Mouse (Mus musculus): ENCODE results near the gene Kcnip4. TPM values are rescaled to one million over a fixed set of nuclear protein-coding genes. Genes with fewer than 3 reads are reported as not detected.
A peak's percentile ranks its signal among the peaks of the same experiment; 100 is the strongest.

Kcnip4 gene
- polyA plus RNA-seq, 1 experiment from 2014 or later: 5.2 TPM

DNA sequence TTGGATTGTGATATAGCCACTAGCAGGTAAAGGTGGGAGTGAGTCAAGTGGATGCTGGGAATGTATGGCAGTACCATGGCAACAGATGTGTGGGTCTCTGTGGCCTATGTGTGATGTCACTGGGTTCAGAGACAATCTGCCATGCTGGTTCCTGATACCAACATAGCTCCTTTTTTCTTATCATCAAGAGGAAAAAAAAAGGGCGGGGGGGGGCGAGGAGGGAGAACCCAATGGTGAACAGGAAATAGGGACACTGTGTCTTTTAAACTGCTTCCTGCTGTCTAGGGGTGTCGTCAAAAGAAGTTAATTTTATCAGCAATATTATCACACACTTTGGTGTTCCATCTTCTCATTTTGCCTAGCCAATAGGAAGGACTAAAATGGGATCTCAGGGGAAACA, 1021.6 kb downstream of the Kcnip4 start:
- no peak overlapping the region for H3K27ac ChIP-seq (replicated peaks)
- H3K9me3 ChIP-seq: no peaks in the 10 kb centered on the region
- WGBS: 77% methylated on average over 3 of the region's 3 CpGs

DNA sequence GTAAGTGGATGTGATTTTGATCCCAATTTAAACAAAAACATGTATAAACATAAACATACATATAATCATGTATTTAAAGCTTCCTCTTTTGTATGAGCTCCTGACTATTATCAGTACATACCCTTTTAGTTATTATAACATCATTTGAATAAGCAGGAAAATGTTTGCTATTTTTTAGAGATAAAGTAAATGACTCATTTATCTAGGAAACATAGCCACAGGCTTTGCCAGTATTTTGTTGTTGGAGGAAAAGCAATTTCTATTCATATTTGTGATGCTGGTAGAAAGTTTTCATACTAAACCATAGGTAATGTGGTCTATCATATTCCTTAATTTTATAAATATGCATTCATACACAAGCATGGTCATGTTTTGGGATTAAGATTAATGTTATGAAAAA, 1022.3 kb downstream of the Kcnip4 start:
- no peak overlapping the region for H3K4me2 ChIP-seq (replicated peaks)
- H3K4me1 ChIP-seq: no peaks in the 10 kb centered on the region
- no peaks in the 10 kb centered on the region for H3K27me3 ChIP-seq
- H3K36me3 ChIP-seq: no peaks in the 10 kb centered on the region
- H3K27ac ChIP-seq (replicated peaks): no peak overlapping the region
- H3K9me3 ChIP-seq: no peaks in the 10 kb centered on the region
- H3K4me3 ChIP-seq: no peak overlapping the region
- no peak for ATAC-seq (replicated peaks)
- no peak overlapping the region for H3K9ac ChIP-seq (replicated peaks)

More for the DNA sequence above, 1021.6 kb downstream of the Kcnip4 start:
- H3K9ac ChIP-seq (replicated peaks): no peak overlapping the region
- no peak overlapping the region for H3K4me3 ChIP-seq
- no peak overlapping the region for H3K4me2 ChIP-seq (replicated peaks)
- no peaks in the 10 kb centered on the region for H3K36me3 ChIP-seq
- no peaks in the 10 kb centered on the region for H3K4me1 ChIP-seq
- no peak for ATAC-seq (replicated peaks)
- no peaks in the 10 kb centered on the region for H3K27me3 ChIP-seq

DNA sequence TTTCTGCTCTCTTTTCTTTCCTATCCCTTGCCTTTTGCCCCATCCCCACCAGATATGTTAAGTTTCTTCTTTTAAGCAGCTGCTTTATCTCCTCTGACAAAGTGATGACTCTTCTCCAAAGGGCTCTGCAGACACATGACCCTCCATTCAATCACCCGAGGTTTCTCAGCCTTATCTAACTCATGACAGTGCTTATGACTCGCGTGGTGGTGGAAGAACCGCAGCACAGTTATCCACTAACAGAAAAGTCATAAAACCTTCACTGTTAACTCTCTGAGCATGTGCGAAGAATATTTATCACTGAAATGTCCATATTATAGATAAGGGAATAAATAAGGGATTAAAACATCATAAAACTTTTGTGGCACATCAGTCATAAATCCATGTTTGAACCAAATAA, 1024.5 kb downstream of the Kcnip4 start:
- Histone ChIP-seq H3K9ac (replicated peaks) (no peak overlapping the region), H3K9me3 (no peaks in the 10 kb centered on the region), H3K27me3 (no peaks in the 10 kb centered on the region), H3K27ac (replicated peaks) (no peak overlapping the region), H3K4me2 (replicated peaks) (no peak overlapping the region), H3K36me3 (no peaks in the 10 kb centered on the region), H3K4me3 (no peak overlapping the region), H3K4me1 (no peaks in the 10 kb centered on the region)
- ATAC-seq (replicated peaks): no peak
- 89% methylated on average over 5 of the region's 5 CpGs for WGBS

DNA sequence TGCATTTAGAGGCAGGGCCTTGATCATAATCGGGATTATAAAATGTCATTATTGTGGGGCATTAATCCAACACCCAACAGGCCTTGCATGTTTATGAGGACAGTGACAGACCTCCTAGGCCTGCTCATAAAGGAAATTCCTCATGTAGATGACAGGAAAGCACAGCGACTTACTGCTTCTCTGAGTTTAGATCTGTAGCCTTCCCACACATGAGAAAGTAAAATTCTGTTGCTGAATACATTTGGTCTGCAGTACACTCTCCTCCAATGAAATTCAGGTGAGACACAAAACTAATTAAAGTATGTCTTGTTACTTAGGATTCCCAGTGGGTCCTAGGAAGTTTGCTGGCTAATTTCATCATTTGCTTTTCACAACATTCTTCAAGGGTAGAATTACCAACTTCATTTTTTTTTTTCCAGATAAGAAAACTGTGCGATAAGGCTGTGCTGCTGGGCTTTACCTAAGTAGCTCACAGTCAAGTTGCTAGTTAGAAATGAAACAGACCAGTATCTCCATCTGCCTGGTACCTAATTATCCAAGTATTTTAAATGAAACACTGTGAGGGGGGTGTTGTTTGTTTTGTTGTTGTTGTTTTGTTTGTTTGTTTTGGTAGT, 1033.7 kb downstream of the Kcnip4 start:
- no peak for ATAC-seq (replicated peaks)
- Histone ChIP-seq H3K27me3 (no peaks in the 10 kb centered on the region), H3K4me1 (no peaks in the 10 kb centered on the region), H3K9me3 (no peaks in the 10 kb centered on the region), H3K4me3 (no peak overlapping the region), H3K9ac (replicated peaks) (no peak overlapping the region), H3K4me2 (replicated peaks) (no peak overlapping the region), H3K27ac (replicated peaks) (no peak overlapping the region), H3K36me3 (no peaks in the 10 kb centered on the region)
- 85% methylated on average over 3 of the region's 3 CpGs for WGBS

DNA sequence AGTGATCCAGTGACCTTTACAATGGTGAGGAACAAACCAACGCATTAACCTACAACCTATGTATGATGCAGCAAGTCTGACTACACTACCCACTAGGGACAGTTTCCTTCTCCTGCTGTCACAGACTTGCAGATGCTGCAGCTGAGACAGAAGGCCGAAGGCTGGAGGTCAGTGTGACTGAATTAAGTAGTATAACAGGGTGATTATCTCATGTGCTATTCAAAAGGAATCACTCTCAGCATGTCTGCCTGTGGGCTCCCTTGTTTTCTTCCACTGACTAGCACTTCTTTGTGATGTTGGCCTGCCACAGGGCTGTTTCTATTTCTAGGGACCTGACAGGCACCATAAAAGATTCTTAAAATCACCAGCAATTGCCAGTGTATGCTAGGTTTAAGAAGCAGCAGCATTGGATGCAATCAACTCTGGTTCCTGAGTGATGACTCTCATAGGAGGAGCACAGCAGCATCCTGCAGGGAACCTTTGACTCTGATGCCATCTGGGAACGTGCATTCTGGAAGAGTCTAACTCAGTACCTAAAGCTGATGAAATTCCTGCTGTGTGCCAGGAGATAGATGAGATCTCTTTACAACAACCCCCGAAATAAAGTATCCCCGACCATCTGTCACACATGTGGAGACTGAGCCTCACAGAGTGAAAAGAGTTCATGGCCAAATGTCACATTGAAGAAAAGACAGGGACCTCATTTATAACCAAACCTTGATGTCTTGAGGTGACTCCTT, 1035.0 kb downstream of the Kcnip4 start:
- no peak for ATAC-seq (replicated peaks)
- H3K4me3 ChIP-seq: no peak overlapping the region
- H3K4me2 ChIP-seq (replicated peaks): no peak overlapping the region
- H3K36me3 ChIP-seq: no peaks in the 10 kb centered on the region
- no peaks in the 10 kb centered on the region for H3K4me1 ChIP-seq
- 35% methylated on average over 5 of the region's 5 CpGs for WGBS
- H3K27me3 ChIP-seq: no peaks in the 10 kb centered on the region
- H3K9ac ChIP-seq (replicated peaks): no peak overlapping the region
- H3K27ac ChIP-seq (replicated peaks): no peak overlapping the region
- H3K9me3 ChIP-seq: no peaks in the 10 kb centered on the region

DNA sequence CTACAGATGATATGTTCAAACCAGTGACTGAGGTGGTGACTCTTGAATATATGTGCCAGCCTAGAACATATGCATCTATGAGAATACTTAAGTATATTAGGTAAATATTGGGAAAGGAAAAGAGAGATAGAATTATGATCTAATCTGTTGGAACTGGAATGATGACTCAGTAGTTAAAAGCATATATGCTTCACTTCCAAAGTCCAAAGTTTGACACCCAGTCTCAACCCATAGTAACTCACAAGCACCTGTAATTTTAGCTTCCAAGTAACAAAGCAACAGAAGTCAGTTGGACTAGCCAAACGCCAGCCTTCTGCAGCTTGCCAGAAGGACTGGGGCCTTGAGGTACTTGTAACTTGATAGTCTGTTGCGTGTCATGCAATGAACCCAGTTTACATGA, 1041.6 kb downstream of the Kcnip4 start:
- H3K9me3 ChIP-seq: no peaks in the 10 kb centered on the region
- H3K9ac ChIP-seq (replicated peaks): no peak overlapping the region
- H3K4me3 ChIP-seq: no peak overlapping the region
- H3K27me3 ChIP-seq: no peaks in the 10 kb centered on the region
- H3K4me1 ChIP-seq: no peaks in the 10 kb centered on the region
- no peaks in the 10 kb centered on the region for H3K36me3 ChIP-seq
- 89% methylated on average over 2 of the region's 2 CpGs for WGBS
- no peak overlapping the region for H3K27ac ChIP-seq (replicated peaks)
- no peak overlapping the region for H3K4me2 ChIP-seq (replicated peaks)
- no peak for ATAC-seq (replicated peaks)

DNA sequence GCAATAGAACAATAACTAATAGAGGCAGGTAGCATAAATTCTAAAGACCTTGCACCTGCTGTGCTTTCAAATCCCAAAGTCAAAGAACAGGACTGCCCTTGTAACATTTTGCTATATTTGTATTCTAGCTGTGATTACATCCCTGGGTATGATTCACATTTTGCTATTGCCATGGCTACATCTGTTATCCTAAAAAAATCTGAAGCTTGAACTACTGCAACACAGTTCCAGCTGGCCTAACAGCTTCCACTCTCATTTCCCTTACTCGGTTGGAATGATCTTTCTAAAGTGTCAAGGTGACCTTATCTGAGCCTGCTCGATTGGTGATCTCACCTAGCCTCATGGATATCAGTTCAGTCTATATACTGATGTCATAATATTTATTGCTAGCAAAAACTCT, 1064.5 kb downstream of the Kcnip4 start:
- no peak overlapping the region for H3K9ac ChIP-seq (replicated peaks)
- WGBS: 80% methylated on average over 2 of the region's 2 CpGs

DNA sequence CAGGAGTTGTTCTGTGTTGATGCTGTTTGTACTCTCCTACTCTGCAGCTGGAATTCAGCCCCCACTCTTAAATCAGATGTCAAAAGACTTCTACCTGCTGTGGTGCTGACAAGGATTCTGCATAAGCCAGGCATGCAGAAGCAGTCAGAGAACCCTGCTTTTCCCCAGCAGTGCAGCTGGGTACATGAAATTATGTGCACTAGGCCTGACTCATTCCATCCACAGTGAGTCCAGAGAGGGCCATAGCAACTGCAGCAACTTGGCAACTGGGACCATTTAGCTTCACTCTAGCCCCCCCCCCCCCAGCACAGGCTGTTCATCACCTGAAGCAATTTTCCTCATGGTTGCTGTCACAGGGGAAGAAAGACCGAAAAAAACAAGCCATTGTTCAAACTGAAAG, 1075.8 kb downstream of the Kcnip4 start:
- H3K4me3 ChIP-seq: no peak overlapping the region
- WGBS: 90% methylated on average over 1 of the region's 1 CpGs
- H3K27me3 ChIP-seq: no peaks in the 10 kb centered on the region
- no peaks in the 10 kb centered on the region for H3K4me1 ChIP-seq
- H3K9ac ChIP-seq (replicated peaks): no peak overlapping the region
- H3K27ac ChIP-seq (replicated peaks): no peak overlapping the region
- H3K9me3 ChIP-seq: no peaks in the 10 kb centered on the region
- ATAC-seq (replicated peaks): no peak
- H3K36me3 ChIP-seq: no peaks in the 10 kb centered on the region
- H3K4me2 ChIP-seq (replicated peaks): no peak overlapping the region

More for the DNA sequence above, 1064.5 kb downstream of the Kcnip4 start:
- Histone ChIP-seq H3K27me3 (no peaks in the 10 kb centered on the region), H3K9me3 (no peaks in the 10 kb centered on the region), H3K4me3 (no peak overlapping the region), H3K36me3 (no peaks in the 10 kb centered on the region), H3K4me1 (no peaks in the 10 kb centered on the region), H3K27ac (replicated peaks) (no peak overlapping the region), H3K4me2 (replicated peaks) (no peak overlapping the region)
- no peak for ATAC-seq (replicated peaks)

DNA sequence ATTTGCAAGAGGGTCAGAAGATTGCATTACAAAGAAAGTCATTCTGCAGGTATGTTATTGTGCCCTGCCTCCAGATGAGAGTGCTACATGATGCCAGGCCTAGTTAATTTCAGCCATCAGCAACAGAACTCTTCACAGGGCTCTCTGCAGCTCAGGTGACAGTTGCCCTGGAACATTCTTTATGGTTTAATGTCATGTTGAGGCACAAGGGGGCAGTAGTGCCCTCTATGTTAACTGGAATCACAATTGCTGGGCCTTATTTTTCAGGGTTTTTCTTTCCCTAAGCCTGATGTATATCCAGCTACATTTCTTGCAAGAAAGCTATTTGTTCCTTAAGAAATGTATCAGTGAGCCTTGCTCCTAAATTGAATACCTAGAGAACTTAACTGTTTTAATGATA, 1094.2 kb downstream of the Kcnip4 start:
- H3K9ac ChIP-seq (replicated peaks): no peak overlapping the region
- no peaks in the 10 kb centered on the region for H3K4me1 ChIP-seq
- H3K27ac ChIP-seq (replicated peaks): no peak overlapping the region
- H3K4me3 ChIP-seq: no peak overlapping the region
- no peaks in the 10 kb centered on the region for H3K9me3 ChIP-seq
- H3K27me3 ChIP-seq: no peaks in the 10 kb centered on the region
- ATAC-seq (replicated peaks): peak; percentile 66; the same call in 1 of the 2 replicates
- H3K4me2 ChIP-seq (replicated peaks): no peak overlapping the region
- H3K36me3 ChIP-seq: no peaks in the 10 kb centered on the region

DNA sequence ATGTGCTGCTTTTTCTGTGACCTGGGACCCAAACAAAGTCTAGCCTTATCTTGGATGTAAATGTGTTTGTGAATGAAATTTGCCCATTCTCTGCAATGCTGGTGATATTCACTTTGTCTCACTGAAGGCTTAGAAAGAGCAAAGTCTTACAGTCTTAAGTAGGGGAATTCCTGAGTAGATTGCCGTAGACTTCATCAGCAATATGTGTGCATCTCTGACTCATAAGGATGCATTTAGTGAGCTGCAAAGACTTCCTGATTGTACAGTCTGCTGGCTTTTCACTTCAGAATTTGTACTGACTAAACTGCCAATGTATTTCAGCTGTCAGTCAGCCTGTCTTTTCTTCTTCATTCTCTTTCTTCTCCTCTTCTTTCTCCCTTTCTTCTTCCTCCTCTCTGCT, 1102.8 kb downstream of the Kcnip4 start:
- Histone ChIP-seq H3K9ac (replicated peaks) (no peak overlapping the region), H3K4me3 (no peak overlapping the region), H3K4me1 (no peaks in the 10 kb centered on the region), H3K27ac (replicated peaks) (no peak overlapping the region), H3K27me3 (no peaks in the 10 kb centered on the region), H3K36me3 (no peaks in the 10 kb centered on the region), H3K9me3 (no peaks in the 10 kb centered on the region), H3K4me2 (replicated peaks) (no peak overlapping the region)
- no peak for ATAC-seq (replicated peaks)
- WGBS: 95% methylated on average over 1 of the region's 1 CpGs

DNA sequence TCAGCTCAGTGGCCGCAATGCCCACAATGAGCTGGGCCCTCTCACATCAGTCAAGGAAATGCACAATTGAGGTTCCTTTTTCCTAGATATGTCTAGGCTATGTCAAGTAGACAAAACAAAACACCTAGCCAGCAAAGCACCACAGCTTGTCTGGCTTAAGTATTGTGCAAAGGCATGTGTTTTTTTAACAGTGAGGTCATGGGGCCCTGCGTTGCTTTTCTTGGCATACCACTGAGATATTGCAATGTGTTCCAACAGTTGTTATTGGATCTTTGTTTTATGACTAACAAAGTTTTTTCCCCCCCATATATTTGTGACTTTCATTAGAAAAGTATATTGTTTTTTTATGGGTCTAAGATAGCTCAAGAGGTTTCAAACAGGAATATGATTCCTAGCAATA, 1105.0 kb downstream of the Kcnip4 start:
- H3K4me1 ChIP-seq: no peaks in the 10 kb centered on the region
- no peak overlapping the region for H3K9ac ChIP-seq (replicated peaks)
- no peak for ATAC-seq (replicated peaks)
- no peak overlapping the region for H3K4me3 ChIP-seq
- H3K4me2 ChIP-seq (replicated peaks): no peak overlapping the region
- H3K36me3 ChIP-seq: no peaks in the 10 kb centered on the region
- no peak overlapping the region for H3K27ac ChIP-seq (replicated peaks)
- WGBS: 96% methylated on average over 2 of the region's 2 CpGs
- H3K9me3 ChIP-seq: no peaks in the 10 kb centered on the region
- H3K27me3 ChIP-seq: no peaks in the 10 kb centered on the region

DNA sequence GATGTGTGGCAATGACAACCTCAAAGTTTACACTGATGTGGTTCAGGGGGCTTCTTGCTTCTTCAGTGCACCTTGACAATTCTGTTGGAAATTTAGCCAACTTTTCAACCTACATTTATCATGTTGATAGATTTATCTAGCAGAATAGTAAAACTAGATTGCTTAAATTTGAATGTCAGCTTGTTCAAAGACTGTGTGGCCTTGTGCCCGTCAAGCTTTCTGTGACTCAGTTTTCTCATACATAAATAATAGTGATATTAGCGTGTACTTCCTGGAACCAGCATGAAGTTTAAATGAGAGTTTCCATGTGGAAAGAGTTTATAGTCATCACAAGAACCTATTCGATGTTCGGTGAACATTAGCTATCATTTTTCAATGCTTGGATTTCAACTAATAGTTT, 1112.4 kb downstream of the Kcnip4 start:
- no peaks in the 10 kb centered on the region for H3K36me3 ChIP-seq
- ATAC-seq (replicated peaks): no peak
- H3K4me1 ChIP-seq: no peaks in the 10 kb centered on the region
- no peak overlapping the region for H3K9ac ChIP-seq (replicated peaks)
- no peak overlapping the region for H3K4me2 ChIP-seq (replicated peaks)
- no peaks in the 10 kb centered on the region for H3K27me3 ChIP-seq
- no peaks in the 10 kb centered on the region for H3K9me3 ChIP-seq
- H3K27ac ChIP-seq (replicated peaks): no peak overlapping the region
- H3K4me3 ChIP-seq: no peak overlapping the region
- whole genome bisulfite sequencing: 95% methylated on average over 4 of the region's 4 CpGs

DNA sequence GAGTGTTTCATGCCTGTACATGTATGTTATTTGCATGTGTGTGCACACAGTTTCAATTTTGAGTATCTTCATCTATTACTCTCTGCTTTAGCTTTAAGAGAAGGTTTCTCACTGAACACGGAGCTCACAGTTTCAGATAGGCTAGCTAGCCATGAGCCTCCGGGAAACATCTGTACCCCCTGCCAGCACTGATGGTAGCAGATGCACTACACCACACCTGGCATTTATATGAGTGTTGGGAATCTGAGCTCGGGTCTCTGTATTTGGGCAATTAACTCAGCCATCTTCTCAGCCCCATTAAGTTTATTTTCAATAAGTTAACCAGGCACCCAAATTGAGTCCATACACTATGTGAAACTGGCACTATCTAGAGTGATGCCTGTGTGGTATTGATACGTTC, 1113.2 kb downstream of the Kcnip4 start:
- no peak overlapping the region for H3K4me2 ChIP-seq (replicated peaks)
- no peaks in the 10 kb centered on the region for H3K4me1 ChIP-seq
- no peak overlapping the region for H3K27ac ChIP-seq (replicated peaks)
- H3K4me3 ChIP-seq: no peak overlapping the region
- no peaks in the 10 kb centered on the region for H3K36me3 ChIP-seq
- H3K9ac ChIP-seq (replicated peaks): no peak overlapping the region
- H3K27me3 ChIP-seq: no peaks in the 10 kb centered on the region
- WGBS: 85% methylated on average over 4 of the region's 4 CpGs
- no peaks in the 10 kb centered on the region for H3K9me3 ChIP-seq
- no peak for ATAC-seq (replicated peaks)
